Mouse (Mus musculus): ENCODE results near the gene Snrnp70. TPM values are rescaled to one million over a fixed set of nuclear protein-coding genes. Genes with fewer than 3 reads are reported as not detected.
A peak's percentile ranks its signal among the peaks of the same experiment; 100 is the strongest.

The Snrnp70 gene
- polyA plus RNA-seq, 1 experiment = 807 TPM

DNA sequence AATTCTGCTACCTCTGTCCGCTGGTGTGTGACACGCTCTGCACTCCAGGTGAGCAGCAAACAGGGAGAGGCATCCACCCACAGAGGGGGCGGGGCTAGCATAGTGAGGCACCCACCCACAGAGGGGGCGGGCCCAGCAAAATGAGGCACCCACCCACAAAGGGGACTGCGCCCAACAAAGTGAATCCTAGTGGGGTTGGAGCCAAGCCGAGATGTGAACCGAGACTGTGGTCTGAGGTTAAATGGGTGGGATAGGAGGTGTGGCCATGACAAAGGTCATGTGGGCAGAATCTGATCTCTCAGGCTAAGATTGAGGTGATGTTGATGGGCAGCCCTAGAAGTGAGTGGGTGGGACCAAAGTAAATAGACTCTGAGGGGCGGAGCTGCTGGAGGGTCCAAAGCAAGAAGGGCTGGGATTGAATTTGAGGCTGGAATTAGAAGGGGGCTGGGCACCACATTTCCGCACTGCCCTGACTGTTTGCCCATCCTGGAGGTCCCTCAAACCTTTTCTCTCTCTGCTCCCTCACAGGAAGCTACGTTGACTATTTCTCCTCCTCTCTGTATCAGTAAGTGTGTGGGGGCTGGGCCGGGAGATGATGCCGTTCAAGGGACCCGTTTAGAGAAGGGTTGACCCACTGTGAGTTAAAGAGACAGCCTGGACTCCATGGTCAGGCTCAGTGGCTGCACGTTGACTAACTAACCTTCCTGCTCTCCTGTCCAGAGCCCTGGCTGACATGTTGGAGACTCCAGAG is 57.2 kb downstream of the Snrnp70 start:
- peaks cover 6% of the 10 kb centered on the region for H3K4me1 ChIP-seq (ENCODE audit: control insufficient read depth, insufficient read depth, low read length)
- H3K27ac ChIP-seq (ENCODE audit: insufficient read depth, low read length) = no peak overlapping the region
- no peaks in the 10 kb centered on the region for H3K27me3 ChIP-seq (ENCODE audit: control insufficient read depth, insufficient read depth, low read length)
- TF ChIP-seq POLR2A (IDR thresholded peaks at IDR 0.05; ENCODE audit: borderline replicate concordance, insufficient read depth, low read length) = no peak
- no peak for TF ChIP-seq CTCF (IDR thresholded peaks at IDR 0.05; ENCODE audit: borderline replicate concordance, insufficient read depth, low read depth, low read length)
- H3K4me3 ChIP-seq (replicated peaks; ENCODE audit: insufficient read depth, low read depth, low read length) = no peak overlapping the region
- DNase-seq = peak; percentile 40 to 46
- 14% methylated on average over 14 of the region's 14 CpGs for WGBS

DNA sequence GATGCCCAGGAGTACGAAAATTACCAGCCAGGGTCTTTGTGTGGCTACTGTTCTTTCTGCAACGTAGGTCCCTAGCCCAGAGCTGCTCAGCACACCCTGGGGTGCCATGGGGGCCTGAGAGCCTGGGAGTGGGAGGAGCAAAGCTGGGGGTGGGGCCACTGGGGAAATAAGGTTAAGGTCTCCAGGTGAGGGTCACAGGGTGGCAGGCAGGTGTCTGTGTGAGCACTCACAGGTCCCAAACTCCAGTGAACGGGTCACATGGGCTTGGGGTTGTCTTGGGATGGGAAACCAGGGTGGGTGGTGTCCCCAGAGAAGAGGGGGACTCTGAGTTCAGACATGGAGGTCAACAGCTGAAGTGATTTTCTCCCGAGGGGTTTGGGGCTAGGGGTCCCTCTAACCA is 58.1 kb downstream of the Snrnp70 start:
- DNase-seq = peak in 1 of 2 experiments; percentile 27
- 9% methylated on average over 4 of the region's 4 CpGs for WGBS
- no peak for TF ChIP-seq POLR2A (IDR thresholded peaks at IDR 0.05; ENCODE audit: borderline replicate concordance, insufficient read depth, low read length)
- no peak for TF ChIP-seq CTCF (IDR thresholded peaks at IDR 0.05; ENCODE audit: borderline replicate concordance, insufficient read depth, low read depth, low read length)

DNA sequence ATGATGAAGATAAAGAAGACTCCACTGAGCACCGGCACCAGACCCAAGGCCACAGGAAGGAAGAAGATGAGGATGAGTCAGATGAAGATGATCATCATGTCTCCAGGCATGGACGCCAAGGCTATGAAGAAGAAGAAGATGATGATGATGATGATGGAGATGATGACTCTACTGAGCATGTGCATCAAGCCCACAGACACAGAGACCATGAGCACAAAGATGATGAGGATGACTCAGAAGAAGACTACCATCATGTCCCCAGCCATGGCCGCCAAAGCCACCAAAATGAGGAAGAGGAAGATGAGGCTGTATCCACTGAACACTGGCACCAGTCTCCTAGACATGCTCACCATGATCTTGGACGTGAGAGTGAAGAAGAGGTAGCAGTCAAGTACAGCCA is 59.2 kb downstream of the Snrnp70 start:
- no peak for DNase-seq
- no peak overlapping the region for H3K27ac ChIP-seq (ENCODE audit: insufficient read depth, low read length)
- TF ChIP-seq CTCF (IDR thresholded peaks at IDR 0.05; ENCODE audit: borderline replicate concordance, insufficient read depth, low read depth, low read length) = no peak
- TF ChIP-seq POLR2A (IDR thresholded peaks at IDR 0.05; ENCODE audit: borderline replicate concordance, insufficient read depth, low read length) = no peak
- 87% methylated on average over 4 of the region's 4 CpGs for WGBS
- H3K4me3 ChIP-seq (replicated peaks; ENCODE audit: insufficient read depth, low read depth, low read length) = no peak overlapping the region
- H3K4me1 ChIP-seq (ENCODE audit: control insufficient read depth, insufficient read depth, low read length) = peaks cover 6% of the 10 kb centered on the region
- no peaks in the 10 kb centered on the region for H3K27me3 ChIP-seq (ENCODE audit: control insufficient read depth, insufficient read depth, low read length)

More for the DNA sequence above, 58.1 kb downstream of the Snrnp70 start:
- Histone ChIP-seq H3K27ac (ENCODE audit: insufficient read depth, low read length) (no peak overlapping the region), H3K27me3 (ENCODE audit: control insufficient read depth, insufficient read depth, low read length) (no peaks in the 10 kb centered on the region), H3K4me3 (replicated peaks; ENCODE audit: insufficient read depth, low read depth, low read length) (no peak overlapping the region), H3K4me1 (ENCODE audit: control insufficient read depth, insufficient read depth, low read length) (peaks cover 6% of the 10 kb centered on the region)

DNA sequence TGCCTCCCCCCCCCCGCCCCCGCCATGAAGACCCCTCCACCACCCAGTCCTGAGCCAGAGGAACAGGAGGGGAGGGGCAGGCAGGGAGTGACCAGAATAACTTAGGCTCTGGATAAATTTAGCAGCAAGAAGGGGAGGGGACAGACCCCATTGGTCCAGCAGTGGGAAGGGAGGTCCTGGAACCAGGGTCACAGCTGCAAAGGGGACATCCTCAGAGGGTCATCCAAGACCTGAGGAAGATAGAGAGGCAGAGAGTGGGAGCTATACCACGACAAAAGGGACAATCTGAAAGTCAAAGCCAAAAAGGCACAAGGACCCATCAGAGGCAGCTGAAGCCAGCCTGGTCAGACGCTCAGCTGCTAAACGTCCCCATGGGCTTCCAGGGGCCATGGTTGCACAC is 60.5 kb downstream of the Snrnp70 start, which contains the start of gene Hrc:
Gene Hrc (plus strand): TSS at position 235 of the 400 bp plus-strand sequence.
- TF ChIP-seq CTCF (IDR thresholded peaks at IDR 0.05; ENCODE audit: borderline replicate concordance, insufficient read depth, low read depth, low read length) = no peak
- no peak for TF ChIP-seq POLR2A (IDR thresholded peaks at IDR 0.05; ENCODE audit: borderline replicate concordance, insufficient read depth, low read length)
- WGBS = 34% methylated on average over 5 of the region's 5 CpGs

DNA sequence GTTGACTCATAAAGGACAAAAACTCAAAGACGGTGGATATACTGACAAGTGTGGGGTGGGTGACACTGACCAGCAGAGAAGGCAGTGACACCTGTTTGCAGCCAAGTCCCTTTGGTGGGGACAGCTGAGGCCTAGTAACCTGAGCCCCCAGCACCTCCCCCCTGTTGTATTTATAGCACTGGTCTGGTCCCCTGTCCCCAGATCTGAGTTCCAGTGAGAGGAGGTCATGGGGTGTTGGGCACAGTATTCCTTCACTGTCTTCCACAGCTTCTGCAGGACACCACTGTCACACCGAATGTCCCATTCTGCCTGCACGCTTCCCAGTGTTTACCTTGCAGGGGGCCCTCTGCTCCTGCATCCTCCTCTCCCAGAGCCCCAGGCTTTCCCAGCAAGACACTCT is 60.9 kb downstream of the Snrnp70 start:
- no peak for TF ChIP-seq CTCF (IDR thresholded peaks at IDR 0.05; ENCODE audit: borderline replicate concordance, insufficient read depth, low read depth, low read length)
- TF ChIP-seq POLR2A (IDR thresholded peaks at IDR 0.05; ENCODE audit: borderline replicate concordance, insufficient read depth, low read length) = no peak
- DNase-seq = no peak
- 58% methylated on average over 3 of the region's 3 CpGs for WGBS
- H3K4me1 ChIP-seq (ENCODE audit: control insufficient read depth, insufficient read depth, low read length) = peaks cover 6% of the 10 kb centered on the region
- no peaks in the 10 kb centered on the region for H3K27me3 ChIP-seq (ENCODE audit: control insufficient read depth, insufficient read depth, low read length)
- no peak overlapping the region for H3K4me3 ChIP-seq (replicated peaks; ENCODE audit: insufficient read depth, low read depth, low read length)
- H3K27ac ChIP-seq (ENCODE audit: insufficient read depth, low read length) = no peak overlapping the region

More for the DNA sequence above, 60.5 kb downstream of the Snrnp70 start, which contains the start of gene Hrc:
- DNase-seq = no peak
- Histone ChIP-seq H3K27me3 (ENCODE audit: control insufficient read depth, insufficient read depth, low read length) (no peaks in the 10 kb centered on the region), H3K27ac (ENCODE audit: insufficient read depth, low read length) (no peak within 1 kb of the TSS), H3K4me3 (replicated peaks; ENCODE audit: insufficient read depth, low read depth, low read length) (no peak within 1 kb of the TSS), H3K4me1 (ENCODE audit: control insufficient read depth, insufficient read depth, low read length) (peaks cover 6% of the 10 kb centered on the region)

DNA sequence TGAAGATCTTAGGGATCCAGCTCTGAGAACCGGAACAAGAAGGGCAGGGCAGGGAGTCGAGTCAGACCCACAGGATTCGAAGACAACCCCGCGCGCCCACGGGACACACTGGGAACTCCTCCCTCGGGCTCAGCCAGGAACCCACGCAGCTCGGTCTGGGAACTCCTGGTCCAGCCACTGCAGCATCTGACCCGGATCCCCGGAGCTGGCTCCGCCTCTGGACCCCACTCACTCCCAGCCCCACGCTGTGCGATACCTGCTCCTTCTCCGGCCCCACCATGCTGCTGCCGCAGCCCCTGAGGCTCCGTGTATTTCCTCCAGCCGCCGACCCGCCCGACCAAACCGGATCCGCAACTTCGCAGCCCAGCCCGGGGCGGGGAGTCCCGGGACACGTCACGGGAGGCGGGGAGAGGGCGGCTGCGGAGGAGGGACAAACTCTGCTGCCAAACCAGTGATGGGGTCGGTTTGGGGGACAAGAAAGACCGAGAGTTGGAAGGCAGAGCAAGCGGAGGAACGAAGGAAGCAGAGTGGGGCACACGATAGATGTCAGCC is 62.0 kb downstream of the Snrnp70 start, which contains the start of gene Trpm4:
Gene Trpm4 (minus strand): TSS at position 350 of the 552 bp plus-strand sequence.
- Histone ChIP-seq H3K4me3 (replicated peaks; ENCODE audit: insufficient read depth, low read depth, low read length) (peak within 1 kb of the TSS; percentile 74), H3K27ac (ENCODE audit: insufficient read depth, low read length) (no peak within 1 kb of the TSS), H3K4me1 (ENCODE audit: control insufficient read depth, insufficient read depth, low read length) (peaks cover 6% of the 10 kb centered on the region), H3K27me3 (ENCODE audit: control insufficient read depth, insufficient read depth, low read length) (no peaks in the 10 kb centered on the region)
- peak; percentile 65 to 76 for DNase-seq
- WGBS = under 1% methylated on average over 38 of the region's 38 CpGs
- TF ChIP-seq CTCF (IDR thresholded peaks at IDR 0.05; ENCODE audit: borderline replicate concordance, insufficient read depth, low read depth, low read length) (no peak), POLR2A (IDR thresholded peaks at IDR 0.05; ENCODE audit: borderline replicate concordance, insufficient read depth, low read length) (peak; percentile 48; the same call in 1 of the 2 replicates)

DNA sequence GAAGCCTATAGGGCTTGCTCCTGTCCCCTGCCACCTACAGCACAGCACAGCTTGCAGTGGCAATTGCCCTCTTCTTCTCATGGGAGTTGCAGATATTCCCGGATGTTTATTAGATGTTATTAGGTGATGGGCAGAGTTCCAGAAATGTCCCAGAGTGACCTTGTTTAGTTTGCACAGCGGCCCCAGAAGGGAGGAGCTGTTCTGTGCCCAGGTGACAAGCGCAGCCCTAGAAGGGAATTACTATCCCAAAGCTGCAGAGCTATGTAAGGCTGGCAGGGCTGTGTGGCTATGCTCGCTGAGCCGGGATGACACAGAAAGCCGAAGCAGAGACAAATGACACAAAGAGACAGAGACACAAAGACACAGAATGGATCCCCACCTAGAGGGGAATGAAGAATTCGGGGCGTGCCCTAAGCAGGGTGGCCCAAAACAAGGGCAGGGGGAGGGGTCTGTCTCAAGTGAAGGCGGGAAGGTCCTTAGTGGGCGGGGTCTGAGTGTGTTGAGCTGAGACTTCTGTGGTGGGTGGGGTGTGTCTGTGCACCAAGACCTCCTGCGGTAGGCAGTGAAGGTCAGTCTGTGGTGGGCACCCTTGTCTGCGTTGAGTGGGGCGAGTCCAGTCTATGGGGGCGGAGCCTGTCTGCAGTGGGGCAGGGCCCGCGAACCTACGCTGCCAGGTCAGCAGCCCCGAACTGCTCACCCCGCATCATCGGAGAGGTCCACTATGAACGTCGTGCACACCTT is 62.7 kb downstream of the Snrnp70 start:
- peak in 1 of 2 experiments; percentile 32 for DNase-seq
- no peaks in the 10 kb centered on the region for H3K27me3 ChIP-seq (ENCODE audit: control insufficient read depth, insufficient read depth, low read length)
- 4% methylated on average over 22 of the region's 22 CpGs for WGBS
- H3K27ac ChIP-seq (ENCODE audit: insufficient read depth, low read length) = no peak overlapping the region
- no peak for TF ChIP-seq POLR2A (IDR thresholded peaks at IDR 0.05; ENCODE audit: borderline replicate concordance, insufficient read depth, low read length)
- TF ChIP-seq CTCF (IDR thresholded peaks at IDR 0.05; ENCODE audit: borderline replicate concordance, insufficient read depth, low read depth, low read length) = no peak
- H3K4me3 ChIP-seq (replicated peaks; ENCODE audit: insufficient read depth, low read depth, low read length) = peak overlapping the region; percentile 74
- peaks cover 2% of the 10 kb centered on the region for H3K4me1 ChIP-seq (ENCODE audit: control insufficient read depth, insufficient read depth, low read length)

All from cerebellum, adult 2 months (tissue).